Mouse (Mus musculus) E14TG2a.4 (cell line): Measurements from ENCODE around the gene Mvk.

Experiments used
- CTCF ChIP-seq: conservative IDR thresholded peaks from 2 replicates; pipeline ENCODE4 v1.5.1; 2014; ENCODE audit warnings: low read length
- NANOG ChIP-seq: IDR thresholded peaks from 2 replicates; pipeline ENCODE4 v1.6.1; 2014; ENCODE audit warnings: borderline replicate concordance, low read length, mixed read lengths
- POU5F1 ChIP-seq: IDR thresholded peaks from 2 replicates; pipeline ENCODE4 v1.6.1; 2014; ENCODE audit warnings: low read length, borderline replicate concordance

DNA sequence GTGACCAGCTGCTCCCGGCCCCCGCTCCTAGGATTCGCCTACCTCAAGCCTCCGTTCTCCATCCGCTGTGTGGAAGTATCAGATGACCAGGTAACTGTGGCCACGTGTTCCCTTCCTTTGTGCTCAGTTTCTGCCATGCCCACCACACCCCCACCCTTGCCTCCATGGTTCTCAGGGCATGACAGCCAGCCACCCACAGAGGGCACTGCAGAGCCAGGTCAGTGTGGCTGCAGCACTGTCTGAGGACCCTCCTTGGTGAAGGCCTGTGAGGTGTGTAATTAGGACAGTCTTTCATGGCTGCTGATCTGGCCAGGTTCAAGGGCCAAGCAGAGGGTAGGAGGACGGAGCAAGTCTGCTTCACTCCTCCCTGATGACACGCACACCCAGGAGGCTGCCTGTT is 25.5 kb upstream of the Mvk start:
- TF ChIP-seq CTCF, result peak; percentile 43
- no peak for TF ChIP-seq POU5F1
- TF ChIP-seq NANOG, result no peak
